Mouse (Mus musculus) lung, adult 2 months (tissue): ENCODE results near the gene Asb5. TPM values are rescaled to one million over a fixed set of nuclear protein-coding genes. Genes with fewer than 3 reads are reported as not detected.

Source experiments
- DNase-seq: peaks from one replicate; pipeline ENCODE4 v3.0.0; 2022
- H3K4me1 ChIP-seq: fragments of 200-500 bp; 2 replicates; pipeline ENCODE4 v1.6.1; 2011; ENCODE audit warnings: low read length; ENCODE audit not compliant: control insufficient read depth, insufficient read depth
- H3K4me3 ChIP-seq: fragments of 200-500 bp; replicated peaks from 2 replicates; pipeline ENCODE3; 2011; ENCODE audit warnings: low read depth, mild to moderate bottlenecking, control low read depth, low read length; ENCODE audit errors: extremely low read depth
- CTCF ChIP-seq: fragments of 200-500 bp; IDR thresholded peaks from 2 replicates; pipeline ENCODE4 v1.5.1; 2011; ENCODE audit warnings: mild to moderate bottlenecking, low read length, control low read depth; ENCODE audit not compliant: insufficient read depth
- POLR2A ChIP-seq: fragments of 200-500 bp; IDR thresholded peaks from 2 replicates; pipeline ENCODE4 v1.6.1; 2011; ENCODE audit warnings: low read depth, mild to moderate bottlenecking, control low read depth, low read length, borderline replicate concordance; ENCODE audit errors: extremely low read depth
- WGBS: fragments of 180-500 bp; shearing (Covaris S2); methylation state at CpG from one replicate; pipeline ENCODE4 v1.1.7; 2018; 5-methylcytosine and 5-hydroxymethylcytosine counted together
- polyA plus RNA-seq: library from polyadenylated mRNA; depleted of rRNA; stranded (reverse); fragments of >200 nt; gene quantifications from 2 replicates; pipeline ENCODE4 v1.2.3, GENCODE M21; 2012; rRNA removed

Asb5 gene
- polyA plus RNA-seq, result 0.65 and 7.8 TPM in 2 replicates

DNA sequence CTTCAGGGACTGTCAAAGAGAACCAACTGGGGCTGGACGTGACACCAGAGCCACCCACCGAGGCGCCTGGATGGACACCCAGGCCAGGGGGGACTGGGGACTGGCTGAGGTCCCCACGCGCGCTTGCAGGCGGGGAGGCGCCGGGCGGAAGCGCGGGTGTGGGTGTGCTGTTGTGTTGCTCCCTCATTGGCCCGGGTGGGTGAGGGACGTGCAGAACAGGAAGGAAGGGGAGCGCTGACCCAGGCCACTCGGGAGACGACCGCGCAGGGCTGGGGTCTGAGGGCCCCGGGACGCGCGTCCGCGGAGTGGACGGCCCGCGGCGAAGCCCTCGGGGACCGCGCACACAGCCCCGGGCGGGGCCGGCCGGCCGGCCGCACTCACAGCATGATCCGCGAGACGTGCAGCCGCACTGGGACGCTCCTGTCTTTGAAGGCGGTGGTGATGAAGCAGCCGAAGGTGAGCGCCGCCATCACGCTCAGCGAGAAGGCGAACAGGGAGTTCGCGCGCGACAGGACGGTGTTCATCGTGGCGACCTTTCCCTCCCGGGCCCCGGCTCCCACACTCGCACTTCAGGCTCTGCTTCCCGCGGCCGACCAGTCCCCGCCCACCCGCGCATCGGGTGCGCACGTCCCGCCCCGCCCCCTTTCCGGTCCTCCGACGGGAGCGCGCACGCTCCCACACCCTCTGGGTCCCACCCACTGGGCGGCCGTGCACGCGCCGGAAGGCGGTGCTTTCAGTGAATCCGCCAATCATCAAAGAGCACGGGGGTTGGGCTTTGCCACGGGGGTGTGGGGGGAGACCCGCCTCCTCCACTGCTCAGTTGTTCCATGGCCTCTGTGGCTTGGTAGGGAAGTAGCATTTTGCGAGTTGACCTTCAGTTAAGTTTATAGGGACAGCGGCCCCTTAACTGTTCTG is at the start of gene Asb5, which contains the start of gene Spcs3:
Asb5 (plus strand) TSS at position 199 of the 915 bp plus-strand sequence.
Spcs3 (minus strand) TSS at position 617 of the 915 bp plus-strand sequence.
- DNase-seq, result peak; percentile 94
- peak; percentile 68; the same call in 1 of the 2 replicates for TF ChIP-seq POLR2A
- no peak for TF ChIP-seq CTCF
- Histone ChIP-seq H3K4me1 (no peaks in the 10 kb centered on the region; the same call in 1 of the 2 replicates), H3K4me3 (peak within 1 kb of the TSS; percentile 78)
- WGBS, result under 1% methylated on average over 87 of the region's 89 CpGs

DNA sequence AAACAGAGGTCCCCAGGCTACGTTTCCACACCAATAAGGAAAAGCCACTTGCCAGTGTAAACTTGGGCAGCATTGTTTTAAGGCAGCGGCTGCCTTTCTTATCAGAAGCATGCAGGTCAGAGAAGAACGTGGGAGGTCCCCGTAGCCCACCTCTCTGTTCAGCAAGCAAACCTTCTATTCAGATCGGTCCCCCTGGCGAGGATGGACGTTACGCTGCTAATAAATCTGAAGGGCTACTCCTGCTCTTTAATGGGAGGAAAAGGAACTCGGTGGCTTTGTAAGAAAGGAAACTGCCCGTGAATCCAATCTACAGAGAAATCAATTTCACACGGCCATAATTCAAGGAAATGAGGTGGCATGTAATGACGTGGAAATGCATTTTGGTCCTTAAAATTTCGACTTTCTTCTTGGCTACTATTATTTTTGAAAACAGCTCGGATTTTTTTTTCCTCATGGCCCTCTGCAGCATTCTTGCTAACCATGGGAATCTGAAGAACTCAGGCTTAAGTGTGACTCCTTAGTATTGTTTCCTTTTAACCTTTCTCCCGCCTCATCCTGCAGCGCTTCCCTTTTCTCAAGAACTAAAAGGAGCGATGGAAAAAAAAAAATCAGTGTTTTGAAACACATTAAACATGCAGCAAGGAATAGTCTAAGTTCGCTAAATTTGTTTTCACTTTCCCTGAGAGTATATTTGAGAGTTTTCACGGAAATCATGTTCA is 42.7 kb upstream of the Asb5 start:
- Histone ChIP-seq H3K4me3 (peak overlapping the region; percentile 19), H3K4me1 (peaks cover 2% of the 10 kb centered on the region; the same call in 1 of the 2 replicates)
- TF ChIP-seq POLR2A (no peak), CTCF (no peak)
- 20% methylated on average over 19 of the region's 19 CpGs for WGBS
- DNase-seq, result no peak

DNA sequence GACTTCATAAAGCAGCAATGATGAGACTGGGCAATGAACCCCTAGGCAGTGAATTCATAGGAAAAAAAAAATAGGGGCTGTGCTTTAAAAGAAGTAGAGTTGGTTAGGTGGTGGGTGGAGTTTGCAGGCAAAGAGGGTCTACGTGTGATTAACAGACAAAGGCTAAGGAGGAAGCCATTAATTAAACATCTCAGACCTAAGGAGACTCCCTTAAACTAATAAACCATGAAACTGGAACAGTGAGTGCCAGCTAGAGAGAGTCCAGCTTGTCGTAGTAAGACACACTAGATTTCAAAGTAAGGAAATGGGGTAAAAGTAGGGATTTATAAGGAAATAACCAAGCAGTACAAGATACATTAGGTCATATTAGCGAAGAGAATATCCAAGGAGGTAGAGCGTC is 40.9 kb upstream of the Asb5 start:
- Histone ChIP-seq H3K4me1 (peaks cover 2% of the 10 kb centered on the region; the same call in 1 of the 2 replicates), H3K4me3 (no peak overlapping the region)
- DNase-seq, result no peak
- no peak for TF ChIP-seq POLR2A
- TF ChIP-seq CTCF, result no peak
- WGBS, result 73% methylated on average over 4 of the region's 4 CpGs

DNA sequence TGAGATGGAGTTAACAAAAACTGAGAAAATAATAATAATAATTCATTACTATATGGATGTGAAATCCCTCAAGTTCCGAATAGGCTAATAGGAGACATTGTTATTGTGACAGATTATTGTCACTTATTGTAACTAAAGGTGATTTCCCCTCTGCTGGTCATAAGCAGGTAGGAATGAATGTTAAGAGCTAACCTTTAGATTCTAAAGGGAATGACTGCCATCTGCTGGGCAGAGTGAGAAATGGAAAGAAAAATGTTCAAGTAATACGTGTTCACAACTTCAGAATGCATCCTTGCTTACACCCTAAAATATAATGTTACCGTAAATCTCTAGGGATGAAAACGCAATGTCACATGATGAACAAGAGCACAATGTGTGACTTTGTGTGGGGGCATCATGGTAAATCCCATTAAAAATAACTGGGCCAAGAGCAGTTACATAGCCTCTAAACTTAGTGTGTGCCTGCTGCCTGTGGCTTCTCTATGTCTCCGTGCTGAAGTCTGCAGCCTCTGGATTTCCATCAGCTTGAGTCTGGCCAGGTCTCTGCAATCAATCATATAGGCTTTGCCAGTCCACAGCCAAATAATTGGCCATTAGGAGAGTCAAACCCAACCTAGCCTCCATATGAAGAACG is 38.2 kb upstream of the Asb5 start:
- TF ChIP-seq CTCF (peak; percentile 27; the same call in 1 of the 2 replicates), POLR2A (no peak)
- Histone ChIP-seq H3K4me3 (no peak overlapping the region), H3K4me1 (peaks cover 2% of the 10 kb centered on the region; the same call in 1 of the 2 replicates)
- no peak for DNase-seq
- WGBS, result 18% methylated on average over 6 of the region's 6 CpGs

DNA sequence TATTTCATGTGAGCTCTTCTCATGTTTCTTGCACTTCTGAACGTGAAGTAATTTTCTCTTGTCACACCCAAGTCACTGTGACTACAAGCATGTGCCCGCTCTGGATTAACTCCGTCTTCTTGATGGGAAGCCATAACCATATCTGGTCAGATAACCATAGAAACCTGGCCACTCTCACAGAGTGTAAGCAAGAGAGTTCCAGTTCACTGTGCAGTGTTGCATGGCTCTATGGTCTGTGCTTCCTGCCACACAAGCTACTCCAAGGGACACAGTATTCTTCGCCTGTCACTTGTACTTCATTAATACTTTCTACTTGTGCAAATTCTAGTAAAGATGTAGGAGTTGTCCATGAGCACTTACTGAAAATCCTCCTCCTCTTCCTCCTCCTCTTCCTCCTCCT is 37.4 kb upstream of the Asb5 start:
- no peak for DNase-seq
- peaks cover 2% of the 10 kb centered on the region; the same call in 1 of the 2 replicates for H3K4me1 ChIP-seq
- TF ChIP-seq POLR2A (no peak), CTCF (no peak)
- WGBS, result 75% methylated on average over 4 of the region's 4 CpGs
- H3K4me3 ChIP-seq, result no peak overlapping the region

DNA sequence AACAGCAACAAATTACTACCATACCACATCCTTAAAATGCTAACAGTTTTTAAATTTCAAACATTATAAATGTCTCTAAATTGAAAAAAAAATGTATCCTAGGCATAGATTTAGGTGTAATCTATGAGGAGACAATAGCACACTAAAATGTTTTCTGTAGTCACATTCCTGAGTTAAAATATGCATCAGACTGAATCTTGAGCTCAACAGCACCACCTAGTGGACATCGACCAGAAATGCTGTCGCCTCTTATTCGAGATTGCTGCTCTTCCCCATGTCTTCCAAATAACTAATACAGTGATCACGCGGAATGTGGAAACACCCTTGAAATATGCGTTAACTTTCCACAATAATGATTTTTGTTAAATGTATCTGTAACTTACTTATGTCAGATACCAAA is 36.3 kb upstream of the Asb5 start:
- TF ChIP-seq POLR2A (no peak), CTCF (peak; percentile 70)
- 10% methylated on average over 6 of the region's 6 CpGs for WGBS
- DNase-seq, result no peak
- no peaks in the 10 kb centered on the region for H3K4me1 ChIP-seq
- no peak overlapping the region for H3K4me3 ChIP-seq

DNA sequence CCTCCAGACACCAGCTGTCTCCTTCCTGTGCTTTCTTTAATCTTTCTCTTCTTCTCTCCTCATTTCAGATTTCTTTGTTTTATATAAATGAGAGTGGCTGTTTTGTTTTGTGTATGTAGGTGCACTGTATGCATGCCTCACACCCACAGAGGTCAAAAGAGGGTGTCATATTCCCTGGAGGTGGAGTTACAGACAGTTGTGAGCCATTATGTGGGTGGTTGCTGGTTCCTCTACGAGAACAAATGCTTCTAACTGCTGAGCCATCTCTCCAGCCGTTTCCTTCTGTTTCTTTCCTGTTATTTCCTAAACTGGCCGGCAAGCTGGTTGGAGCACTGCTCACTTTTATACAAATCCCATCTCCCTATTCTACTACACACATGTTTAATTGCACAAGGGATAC is 35.5 kb upstream of the Asb5 start:
- Histone ChIP-seq H3K4me1 (no peaks in the 10 kb centered on the region), H3K4me3 (no peak overlapping the region)
- WGBS, result 41% methylated on average over 3 of the region's 3 CpGs
- TF ChIP-seq POLR2A (no peak), CTCF (no peak)
- DNase-seq, result no peak

DNA sequence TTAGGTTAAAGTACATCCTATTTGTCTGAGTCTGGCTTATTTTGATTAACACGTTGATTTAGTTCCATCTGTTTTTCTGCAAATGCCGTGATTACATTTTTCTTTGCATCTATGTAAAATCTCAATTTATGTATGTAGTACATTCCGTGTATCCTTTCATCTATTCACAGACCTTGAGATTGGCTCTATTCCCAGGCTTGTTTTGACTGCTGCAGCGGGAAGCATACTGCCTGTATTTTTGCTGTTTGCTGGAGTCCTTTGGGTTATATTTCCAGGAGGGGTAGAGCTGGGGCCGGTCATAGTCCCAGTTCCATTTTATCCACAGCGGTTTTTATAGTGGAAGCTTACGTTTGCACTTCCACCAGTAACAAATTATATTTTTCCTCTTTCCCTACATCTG is 26.3 kb upstream of the Asb5 start:
- 58% methylated on average over 7 of the region's 7 CpGs for WGBS
- no peak overlapping the region for H3K4me3 ChIP-seq
- TF ChIP-seq POLR2A (no peak), CTCF (no peak)
- H3K4me1 ChIP-seq, result no peaks in the 10 kb centered on the region
- no peak for DNase-seq

DNA sequence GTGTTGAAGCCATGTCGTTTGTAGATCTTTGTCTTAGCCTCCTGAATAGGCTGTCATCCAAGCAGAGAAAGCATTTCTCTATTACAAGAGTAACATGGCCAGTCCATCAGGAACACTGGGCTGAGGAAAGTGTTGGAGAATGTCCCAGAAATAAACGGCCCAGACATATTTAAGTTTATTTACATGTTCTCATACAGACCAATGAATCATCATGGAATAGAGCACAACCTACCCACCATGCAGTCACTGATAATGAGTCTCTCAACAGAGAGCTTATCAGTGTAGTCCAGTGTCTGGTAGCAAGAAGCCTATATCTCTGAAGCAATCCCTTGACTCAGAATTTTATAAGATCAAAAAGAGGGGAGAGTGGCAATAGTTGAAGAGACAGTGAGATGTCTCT is 24.3 kb upstream of the Asb5 start:
- Histone ChIP-seq H3K4me3 (no peak overlapping the region), H3K4me1 (no peaks in the 10 kb centered on the region)
- TF ChIP-seq POLR2A (no peak), CTCF (no peak)
- DNase-seq, result no peak
- 30% methylated on average over 2 of the region's 2 CpGs for WGBS
